Mouse (Mus musculus): ENCODE measurements around the gene Rpl32.

DNA sequence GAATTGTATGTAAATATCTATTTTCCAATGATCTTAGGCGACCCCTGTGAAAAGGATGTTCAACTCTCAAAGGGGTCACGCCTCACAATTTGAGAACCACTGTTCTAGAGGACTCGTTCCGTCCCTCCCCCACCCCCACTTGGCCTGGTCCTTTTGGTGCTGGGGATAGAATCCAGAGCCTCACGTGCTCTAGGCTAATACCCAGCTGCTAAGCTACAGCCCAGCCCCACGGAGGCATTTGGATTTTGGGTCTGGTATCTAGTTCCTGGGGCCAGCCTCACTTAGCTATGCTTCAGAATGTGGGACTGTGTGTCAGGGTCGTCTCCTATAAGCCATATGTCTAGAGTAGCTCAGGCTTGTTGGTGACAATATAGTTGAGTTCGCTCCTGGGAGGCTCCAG lies 3.1 kb upstream of the Rpl32 start:
- TF ChIP-seq EP300 (IDR thresholded peaks at IDR 0.05; ENCODE audit: low read depth) = no peak
- no peak for TF ChIP-seq CTCF (IDR thresholded peaks at IDR 0.05; ENCODE audit: low read depth)

Data from liver, postnatal 0 days (tissue).